Mouse (Mus musculus) MEL (cell line): Measurements from ENCODE around the gene Pbxip1.

ENCODE experiments used
- CHD2 ChIP-seq: IDR thresholded peaks from 2 replicates; pipeline ENCODE4 v1.6.1; 2011; ENCODE audit warnings: low read length, improper control_type of control experiment
- CTCF ChIP-seq, 3 experiments: IDR thresholded peaks in 2 of 3; conservative IDR thresholded peaks in 1 of 3; 2 replicates each; pipeline ENCODE4 v1.5.1; 2011 to 2012; ENCODE audit warnings: low read length in 3 of 3, low read depth in 2 of 3, mild to moderate bottlenecking in 2 of 3, improper control_type of control experiment in 1 of 3, inconsistent platforms in 1 of 3, mixed read lengths in 1 of 3, moderate library complexity in 1 of 3; ENCODE audit not compliant: control insufficient read depth in 1 of 3, insufficient read depth in 1 of 3, poor library complexity in 1 of 3, severe bottlenecking in 1 of 3
- EP300 ChIP-seq, 2 experiments: IDR thresholded peaks; 2 replicates each; pipeline ENCODE4 v1.6.1; 2011; ENCODE audit warnings: improper control_type of control experiment in 2 of 2, low read length in 2 of 2, low read depth in 1 of 2, mild to moderate bottlenecking in 1 of 2
- GABPA ChIP-seq: IDR thresholded peaks from 2 replicates; pipeline ENCODE4 v1.6.1; 2012; ENCODE audit warnings: low read depth, mild to moderate bottlenecking, inconsistent platforms, low read length, improper control_type of control experiment, moderate library complexity
- MAFK ChIP-seq: IDR thresholded peaks from 2 replicates; pipeline ENCODE4 v1.6.1; 2011; ENCODE audit warnings: low read depth, mild to moderate bottlenecking, low read length, improper control_type of control experiment, borderline replicate concordance
- MAX ChIP-seq: IDR thresholded peaks from 2 replicates; pipeline ENCODE4 v1.6.1; 2011; ENCODE audit warnings: low read length, improper control_type of control experiment
- MYC ChIP-seq: IDR thresholded peaks from 2 replicates; pipeline ENCODE4 v1.6.1; 2011; ENCODE audit warnings: low read depth, mild to moderate bottlenecking, low read length, improper control_type of control experiment, moderate library complexity
- NRF1 ChIP-seq: IDR thresholded peaks from 2 replicates; pipeline ENCODE4 v1.6.1; 2014; ENCODE audit warnings: low read depth, mild to moderate bottlenecking, inconsistent platforms, low read length, improper control_type of control experiment, moderate library complexity; ENCODE audit not compliant: poor library complexity, insufficient read depth, severe bottlenecking
- POLR2A ChIP-seq, 2 experiments: IDR thresholded peaks; 2 replicates each; pipeline ENCODE4 v1.6.1; 2011 to 2012; ENCODE audit warnings: low read length in 2 of 2, mild to moderate bottlenecking in 2 of 2, control low read depth in 1 of 2, improper control_type of control experiment in 1 of 2, low read depth in 1 of 2, moderate library complexity in 1 of 2; ENCODE audit not compliant: control insufficient read depth in 1 of 2, insufficient read depth in 1 of 2, poor library complexity in 1 of 2
- POLR2AphosphoS2 ChIP-seq: IDR thresholded peaks from 2 replicates; pipeline ENCODE4 v1.6.1; 2011; ENCODE audit warnings: low read length, improper control_type of control experiment
- TCF12 ChIP-seq: IDR thresholded peaks from 2 replicates; pipeline ENCODE4 v1.6.1; 2014; ENCODE audit warnings: low read depth, mild to moderate bottlenecking, inconsistent platforms, low read length, improper control_type of control experiment, moderate library complexity
- USF1 ChIP-seq: IDR thresholded peaks from 2 replicates; pipeline ENCODE4 v1.6.1; 2014; ENCODE audit warnings: low read depth, mild to moderate bottlenecking, inconsistent platforms, low read length, improper control_type of control experiment, moderate library complexity

- TF ChIP-seq MAFK, result no peak
- TF ChIP-seq CTCF (IDR thresholded peaks at IDR 0.05 in 2 of 3, conservative IDR thresholded peaks at IDR 0.05 in 1 of 3; ENCODE audit: control insufficient read depth in 1 of 3, insufficient read depth in 1 of 3, low read depth in 2 of 3, low read length in 3 of 3, poor library complexity in 1 of 3, severe bottlenecking in 1 of 3), result no peak
- TF ChIP-seq POLR2A (IDR thresholded peaks at IDR 0.05; ENCODE audit: control insufficient read depth in 1 of 2, insufficient read depth in 1 of 2, low read depth in 1 of 2, low read length in 2 of 2, poor library complexity in 1 of 2), result no peak
- TF ChIP-seq MAX, result no peak
- no peak for TF ChIP-seq USF1
- TF ChIP-seq CHD2, result no peak
- no peak for TF ChIP-seq EP300 (IDR thresholded peaks at IDR 0.05; ENCODE audit: low read depth in 1 of 2, low read length in 2 of 2)
- no peak for TF ChIP-seq POLR2AphosphoS2
- no peak for TF ChIP-seq TCF12
- TF ChIP-seq MYC, result no peak
- TF ChIP-seq NRF1, result no peak
- TF ChIP-seq GABPA, result no peak
Measured at GRCm38 (mm10) chr3:89387632-89388031, 48.9 kb upstream of the Pbxip1 start.
